Mouse (Mus musculus): ENCODE data around the gene Dhx8.

GRCm38 (mm10) chr11:101687351-101688301 lies 45.1 kb upstream of the Dhx8 start:
- TF ChIP-seq CTCF (IDR thresholded peaks at IDR 0.05; ENCODE audit: extremely low read depth, insufficient read depth, insufficient read length, insufficient replicate concordance), result no peak
- TF ChIP-seq POLR2A (IDR thresholded peaks at IDR 0.05; ENCODE audit: low read depth, low read length), result no peak
